Mouse (Mus musculus): Measurements from ENCODE around the gene Cmip.
"Not testable (repeated sequence)": the region's sequence is repeated elsewhere in the genome, so short reads cannot be mapped to it uniquely, and the experiment has no call there.

Cmip gene

DNA sequence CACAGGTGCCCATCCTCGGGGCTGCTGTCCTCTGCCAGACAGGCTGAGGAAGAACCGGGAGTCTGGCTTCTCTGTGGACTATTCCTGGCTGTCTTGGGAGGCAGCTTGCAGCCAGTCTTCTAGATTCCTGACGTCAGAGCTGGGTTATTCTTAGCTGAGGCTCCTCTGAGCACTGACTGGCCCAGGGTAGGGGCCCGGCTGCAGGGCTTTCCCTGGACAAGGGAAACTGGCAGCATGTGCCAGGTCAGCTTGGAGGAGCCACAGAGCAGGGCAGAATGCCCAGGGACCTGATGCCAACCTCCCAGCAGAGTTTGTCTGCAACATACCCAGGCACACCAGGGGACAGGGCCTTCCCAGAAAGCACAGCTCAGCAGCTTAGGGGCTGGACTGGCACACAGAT, 166.2 kb downstream of the Cmip start:
- DNase-seq (ENCODE audit: low spot score): no peak

DNA sequence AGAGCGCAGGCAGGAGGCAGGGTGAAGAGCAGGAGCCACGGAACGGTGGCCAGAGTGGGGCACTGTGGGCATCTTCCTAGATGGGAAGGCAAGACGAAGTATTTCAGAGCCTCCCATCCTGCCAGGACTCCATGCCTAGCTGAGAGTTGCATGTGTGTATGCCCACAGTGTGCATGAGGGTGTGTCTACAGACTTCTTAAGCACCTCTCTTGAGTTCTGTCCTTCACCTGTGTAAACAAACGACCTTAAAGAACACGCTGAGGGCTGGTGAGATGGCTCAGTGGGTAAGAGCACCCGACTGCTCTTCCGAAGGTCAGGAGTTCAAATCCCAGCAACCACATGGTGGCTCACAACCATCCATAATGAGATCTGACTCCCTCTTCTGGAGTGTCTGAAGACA, 171.0 kb downstream of the Cmip start:
- not testable (repeated sequence) for DNase-seq (ENCODE audit: low spot score)

DNA sequence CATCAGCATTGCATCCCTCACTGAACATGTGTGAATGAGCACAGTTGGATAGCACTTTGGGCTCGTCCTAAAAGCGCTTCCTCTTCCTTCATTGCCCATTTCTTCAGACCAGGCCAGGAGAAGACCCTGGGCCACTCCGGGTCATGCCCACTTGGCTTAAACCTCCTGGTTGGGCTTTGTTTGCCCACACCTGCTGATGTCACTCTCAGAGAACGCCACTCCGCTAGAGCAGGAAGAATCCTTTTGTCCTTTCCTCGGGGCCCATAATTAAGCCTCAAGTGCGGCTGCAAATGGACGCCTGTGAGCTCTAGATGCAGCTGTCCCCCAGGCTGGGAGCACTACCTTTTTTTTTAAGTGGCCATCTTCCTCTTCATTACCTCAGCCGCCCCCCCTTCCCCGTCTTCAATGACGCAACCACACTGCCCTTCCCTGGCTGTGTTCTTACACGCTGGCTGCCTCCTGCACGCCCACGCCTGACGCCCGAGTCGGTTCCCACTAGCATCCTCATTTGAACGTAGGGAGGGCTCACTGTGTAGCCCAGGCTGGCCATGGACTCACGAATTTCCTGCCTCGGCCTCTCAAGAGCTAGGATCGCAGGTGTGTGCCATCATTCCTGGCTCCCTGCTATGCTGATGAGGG, 171.8 kb downstream of the Cmip start:
- no peak for DNase-seq (ENCODE audit: low spot score)

DNA sequence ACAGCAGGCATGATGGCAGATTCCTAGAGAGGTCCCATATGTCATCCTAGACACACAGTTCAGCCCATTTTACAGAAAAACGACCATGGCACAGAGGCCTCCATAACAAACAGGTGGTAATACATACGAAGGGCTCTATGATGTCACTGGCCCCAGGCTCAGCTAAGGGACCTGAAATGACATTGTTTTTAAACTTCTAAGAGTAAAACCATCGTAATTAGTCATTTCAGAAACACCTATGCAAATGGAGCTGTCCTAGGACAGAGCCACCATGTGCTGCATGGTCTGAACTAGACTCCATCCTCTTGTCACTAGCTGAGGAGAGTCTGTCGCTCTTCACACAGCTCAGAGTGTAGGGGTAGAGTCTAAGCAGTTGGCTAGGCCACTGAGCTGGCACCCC, 173.8 kb downstream of the Cmip start:
- DNase-seq (ENCODE audit: low spot score): no peak

DNA sequence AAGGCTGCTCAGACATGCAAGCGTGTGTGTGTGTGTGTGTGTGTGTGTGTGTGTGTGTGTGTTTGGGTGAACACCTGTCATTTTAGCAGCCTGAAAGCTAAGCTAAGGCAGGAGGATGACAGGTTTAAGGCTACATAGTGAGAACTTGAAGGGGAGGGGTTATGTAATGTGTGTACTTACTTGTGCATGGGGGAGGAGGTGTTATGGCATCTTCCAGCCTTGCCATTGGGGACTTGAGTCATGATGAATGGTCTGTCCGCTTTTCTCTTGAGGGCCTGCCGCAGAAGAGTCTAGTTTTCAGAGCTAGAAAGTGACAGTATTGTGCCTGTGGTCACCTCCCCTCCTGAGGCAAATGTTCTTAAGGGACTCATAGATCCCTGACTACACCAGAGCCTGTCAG, 174.7 kb downstream of the Cmip start:
- DNase-seq (ENCODE audit: low spot score): no peak

DNA sequence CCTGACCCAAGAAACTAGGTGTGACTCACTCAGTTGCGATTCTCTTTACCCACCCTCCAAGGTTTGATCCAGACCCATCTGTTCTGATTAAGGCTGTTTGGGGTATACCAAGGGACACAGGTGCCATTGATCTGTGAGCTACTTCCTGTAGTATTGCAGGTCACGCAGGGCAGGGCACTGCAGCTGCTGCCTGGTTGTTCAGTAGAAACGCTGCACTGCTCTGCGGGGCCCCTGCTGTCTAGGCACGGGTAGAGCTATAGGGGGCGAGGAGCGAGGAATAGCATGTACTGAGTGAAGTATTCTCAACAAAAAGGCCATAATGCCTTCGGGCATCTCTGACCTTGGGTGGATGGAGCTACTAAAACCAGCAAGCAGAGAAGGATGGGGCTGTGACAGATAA, 175.2 kb downstream of the Cmip start:
- DNase-seq (ENCODE audit: low spot score): no peak

DNA sequence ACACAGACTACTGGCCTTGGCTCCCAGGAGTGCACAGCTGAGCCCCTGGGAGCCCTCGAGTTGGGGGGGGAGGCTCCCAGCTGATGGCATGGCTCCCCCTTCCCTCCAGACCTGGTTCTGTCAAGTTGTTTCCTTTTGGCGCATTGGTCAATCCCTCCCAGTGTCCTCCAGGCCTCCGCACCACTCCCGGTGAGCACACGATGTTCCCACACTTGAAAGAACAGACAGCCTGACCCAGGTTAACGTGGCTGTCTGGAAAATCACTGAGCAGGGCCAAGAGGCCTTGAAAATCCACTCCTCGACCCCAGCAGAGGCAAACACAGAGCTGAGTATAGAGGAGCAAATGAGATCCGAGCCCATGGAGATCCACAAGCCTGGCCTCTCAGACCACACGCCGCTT, 177.1 kb downstream of the Cmip start:
- DNase-seq (ENCODE audit: low spot score): peak; percentile 53

DNA sequence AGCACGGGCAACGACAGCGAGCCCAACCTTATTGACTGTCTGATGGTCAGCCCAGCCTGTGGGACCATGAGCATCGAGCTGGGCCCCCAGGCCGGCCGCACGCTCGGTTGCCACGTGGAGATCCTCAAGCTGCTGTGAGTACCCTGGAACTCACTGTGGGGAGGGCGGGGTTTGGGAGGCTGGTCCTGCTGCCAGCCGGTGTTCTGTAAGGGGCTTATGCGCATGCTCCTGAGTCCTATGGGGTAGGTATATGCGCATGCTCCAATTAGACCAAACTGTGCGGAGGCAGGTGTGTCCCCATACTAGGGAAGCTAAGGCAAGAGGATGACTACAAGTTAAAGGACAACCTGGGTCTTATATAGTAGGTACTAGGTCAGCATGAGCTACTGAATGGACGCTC, 179.9 kb downstream of the Cmip start:
- DNase-seq (ENCODE audit: low spot score): no peak

DNA sequence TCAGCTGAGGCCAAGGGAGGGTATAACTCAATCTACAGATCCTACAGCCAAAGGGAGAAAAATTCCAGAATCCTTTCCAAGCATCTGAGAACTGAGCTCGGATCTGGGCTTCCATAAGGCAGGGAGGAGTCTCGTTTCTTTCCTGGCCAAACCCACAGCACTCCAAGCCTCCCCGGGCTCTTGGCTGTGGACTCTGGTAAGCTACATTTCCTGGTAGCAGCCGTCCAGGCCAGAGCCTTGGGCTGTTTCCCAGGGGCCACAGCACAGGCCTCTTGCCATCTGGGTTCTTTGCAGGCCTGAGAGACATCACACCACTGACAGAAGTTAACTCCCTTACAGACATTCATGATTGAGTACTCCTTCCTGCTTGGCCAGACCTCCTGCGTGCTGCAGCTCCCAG, 180.8 kb downstream of the Cmip start:
- no peak for DNase-seq (ENCODE audit: low spot score)

DNA sequence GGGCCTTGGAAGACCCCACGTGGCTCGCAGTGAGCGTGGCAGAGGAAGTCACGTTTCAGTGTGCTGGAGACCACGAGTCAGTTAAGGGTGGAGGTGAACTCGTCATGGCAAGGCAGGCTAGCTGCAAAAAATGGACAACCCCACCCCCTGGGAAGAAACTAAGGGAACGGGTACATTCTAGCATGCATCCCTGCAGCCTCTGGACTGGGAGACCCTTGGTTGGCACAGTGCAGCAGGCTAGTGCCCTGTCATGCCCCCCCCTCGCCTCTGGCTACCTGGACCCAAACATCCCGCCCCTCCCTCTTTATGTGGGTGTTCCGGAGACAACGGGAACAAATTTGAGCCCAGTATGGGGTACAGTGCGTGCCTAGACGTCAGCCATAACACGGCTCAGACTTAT, 183.5 kb downstream of the Cmip start:
- DNase-seq (ENCODE audit: low spot score): no peak

DNA sequence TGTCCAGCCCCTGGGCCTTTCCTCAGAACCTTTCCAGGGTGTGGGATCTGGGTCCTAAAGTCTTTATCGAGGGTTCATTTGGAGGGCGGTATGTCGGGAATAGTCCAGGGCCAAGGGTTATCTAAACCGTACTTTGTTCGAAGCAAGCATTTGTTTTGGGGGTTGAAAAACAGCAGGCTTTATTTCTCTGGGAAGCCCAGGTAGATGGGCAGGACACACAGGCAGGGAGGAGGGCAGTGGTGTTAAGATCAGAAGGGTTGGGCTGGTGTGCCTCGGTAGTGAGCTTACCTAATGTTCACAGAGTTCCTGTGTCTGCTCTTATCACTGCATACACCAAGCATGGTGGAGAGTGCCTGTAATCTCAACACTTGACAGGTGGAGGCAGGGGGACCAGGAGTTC, 183.9 kb downstream of the Cmip start:
- DNase-seq (ENCODE audit: low spot score): no peak

DNA sequence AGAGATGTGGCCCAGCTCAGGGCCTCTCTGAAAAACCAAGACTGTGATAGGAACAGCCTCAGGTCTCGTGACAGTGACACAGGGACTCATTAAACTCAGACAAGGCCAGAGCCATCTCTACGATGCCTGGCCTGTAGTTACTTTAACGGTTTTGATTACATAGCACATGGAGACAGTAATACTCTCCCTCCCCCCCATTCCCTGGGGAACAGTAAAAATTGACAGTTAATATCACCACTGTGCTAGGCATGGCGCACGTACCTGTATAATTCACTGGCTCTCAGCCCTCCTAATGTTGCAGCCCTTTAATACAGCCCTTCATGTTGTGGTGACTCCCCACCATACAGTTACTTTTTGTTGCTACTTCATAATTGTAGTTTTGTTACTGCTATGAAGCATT, 188.6 kb downstream of the Cmip start:
- DNase-seq (ENCODE audit: low spot score): no peak

DNA sequence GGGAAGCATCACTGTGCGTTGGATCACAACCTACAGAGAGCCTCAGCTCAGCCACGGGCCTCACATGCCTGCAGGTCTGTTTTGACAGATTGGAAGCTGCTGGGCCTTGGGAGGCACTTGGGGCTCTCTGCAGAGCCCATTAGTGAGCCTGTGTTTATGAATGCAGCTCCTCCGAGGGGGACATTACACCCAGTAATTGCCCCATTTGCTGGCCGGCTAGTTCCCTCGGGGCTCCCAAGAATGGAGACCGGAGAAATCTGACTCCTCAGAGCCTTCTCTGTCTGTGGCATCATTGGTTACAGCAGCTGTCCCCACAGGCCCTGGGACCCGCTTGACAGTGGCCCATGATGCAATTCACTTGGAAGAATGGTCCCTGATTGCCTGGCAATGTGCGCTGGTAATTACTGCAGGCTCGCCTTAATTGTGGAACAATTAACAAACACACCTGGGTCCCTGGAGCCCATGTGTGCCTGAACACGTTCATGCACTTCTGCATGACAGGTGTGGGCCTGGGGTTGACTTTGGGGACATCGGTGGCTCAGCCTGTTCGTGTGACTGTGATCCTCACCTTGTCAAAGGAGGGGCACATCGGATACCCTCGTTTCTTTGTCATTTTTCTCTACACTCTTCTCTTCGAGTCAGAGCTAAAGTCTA, 189.6 kb downstream of the Cmip start:
- DNase-seq (ENCODE audit: low spot score): no peak

DNA sequence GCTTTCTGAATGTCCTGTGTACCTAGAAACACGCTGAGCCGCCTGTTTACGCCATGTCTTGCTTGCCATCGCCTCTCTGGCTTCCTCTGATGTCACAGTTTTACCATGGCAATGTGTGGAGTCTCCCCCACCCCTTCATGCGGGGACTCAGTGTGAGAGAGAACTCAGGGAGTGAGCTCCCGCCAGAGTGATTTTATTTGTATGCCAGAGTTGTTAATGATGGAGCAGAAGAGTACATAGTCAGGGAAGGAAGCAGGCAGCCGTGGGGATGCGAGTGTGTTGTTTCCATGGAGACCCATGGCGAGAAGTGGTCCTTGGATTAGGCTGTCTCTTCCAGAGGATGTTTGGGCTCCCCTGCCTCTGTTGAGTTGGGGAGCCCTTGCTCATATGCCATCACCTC, 194.2 kb downstream of the Cmip start:
- no peak for DNase-seq (ENCODE audit: low spot score)

DNA sequence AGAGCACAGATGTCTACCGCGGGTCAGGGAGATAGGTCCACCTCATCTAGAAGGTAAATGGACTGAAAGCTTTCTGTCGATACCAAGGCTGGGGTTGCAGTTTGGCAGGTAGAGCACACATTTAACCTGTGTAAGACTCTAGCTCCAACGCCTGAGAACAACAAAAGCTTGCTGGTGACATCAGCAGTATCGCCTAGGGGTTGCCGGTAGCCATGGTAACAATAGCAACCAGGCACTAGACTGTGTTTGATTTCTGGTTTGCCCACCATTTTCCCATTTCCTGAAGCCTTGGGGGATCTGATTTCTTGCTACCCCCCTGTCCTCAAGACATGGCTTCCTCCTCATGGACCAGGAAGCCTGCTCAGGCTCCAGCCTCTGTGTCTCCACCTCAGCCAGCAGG, 197.1 kb downstream of the Cmip start:
- no peak for DNase-seq (ENCODE audit: low spot score)

DNA sequence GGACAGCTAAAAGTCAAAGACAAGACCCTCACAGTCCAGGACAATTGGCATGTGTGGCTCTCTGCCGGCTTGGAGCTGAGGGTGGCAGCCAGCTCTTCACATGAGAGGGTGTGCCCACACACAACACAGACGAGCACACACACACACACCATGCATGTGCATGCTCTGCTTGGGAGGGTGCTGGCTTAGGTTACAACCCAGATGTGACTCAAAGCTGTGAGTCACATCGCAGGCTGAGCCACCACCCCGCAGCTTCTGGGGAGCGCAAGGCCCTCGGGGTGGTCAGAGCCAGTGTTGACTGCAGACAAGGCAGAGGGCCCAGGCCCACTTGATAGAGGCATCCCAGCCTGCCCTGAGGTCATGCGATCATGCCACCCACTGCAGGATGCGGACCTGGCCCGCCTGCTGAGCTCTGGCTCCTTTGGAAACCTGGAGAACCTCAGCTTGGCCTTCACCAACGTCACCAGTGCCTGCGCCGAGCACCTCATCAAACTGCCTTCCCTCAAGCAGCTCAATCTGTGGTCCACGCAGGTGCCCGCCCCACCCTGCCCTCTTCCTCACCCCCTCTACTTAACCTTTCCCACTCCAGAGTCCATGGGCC, 197.8 kb downstream of the Cmip start:
- no peak for DNase-seq (ENCODE audit: low spot score)

DNA sequence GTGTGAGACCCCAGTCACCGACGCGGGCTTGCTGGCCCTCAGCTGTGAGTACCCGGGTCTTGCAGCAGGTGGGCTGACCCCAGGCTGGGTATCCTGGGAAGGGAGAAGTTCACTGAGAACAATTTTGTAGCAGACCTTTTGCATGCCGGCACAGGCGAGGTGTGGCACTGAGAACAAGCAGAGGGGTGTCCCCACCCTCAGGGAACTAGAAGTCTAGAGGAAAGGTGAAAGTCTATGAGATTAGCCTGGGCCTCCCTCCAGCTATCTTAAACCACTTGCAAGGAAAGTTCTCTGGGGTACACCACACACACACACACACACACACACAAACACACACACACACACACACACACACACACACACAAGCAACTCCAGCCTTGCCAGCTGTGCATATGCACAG, 198.8 kb downstream of the Cmip start:
- DNase-seq (ENCODE audit: low spot score): no peak

DNA sequence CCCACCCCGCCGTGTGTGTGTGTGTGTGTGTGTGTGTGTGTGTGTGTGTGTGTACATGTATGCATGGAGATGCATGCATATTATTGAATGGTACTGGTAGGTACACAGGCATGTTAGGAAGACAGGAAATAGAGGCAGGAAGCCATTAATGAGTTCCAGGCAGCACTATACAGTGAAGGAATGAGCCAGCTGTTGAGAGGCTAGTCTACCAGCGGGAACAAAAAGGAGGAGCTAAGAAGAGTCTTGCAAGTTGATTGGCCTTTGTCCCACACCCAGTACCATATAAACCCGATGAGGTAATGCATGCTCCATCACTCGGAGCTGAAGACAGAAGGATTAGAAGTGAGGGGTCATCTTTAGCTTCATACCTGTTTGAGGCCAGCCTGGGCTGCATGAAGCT, 201.6 kb downstream of the Cmip start:
- DNase-seq (ENCODE audit: low spot score): no peak

DNA sequence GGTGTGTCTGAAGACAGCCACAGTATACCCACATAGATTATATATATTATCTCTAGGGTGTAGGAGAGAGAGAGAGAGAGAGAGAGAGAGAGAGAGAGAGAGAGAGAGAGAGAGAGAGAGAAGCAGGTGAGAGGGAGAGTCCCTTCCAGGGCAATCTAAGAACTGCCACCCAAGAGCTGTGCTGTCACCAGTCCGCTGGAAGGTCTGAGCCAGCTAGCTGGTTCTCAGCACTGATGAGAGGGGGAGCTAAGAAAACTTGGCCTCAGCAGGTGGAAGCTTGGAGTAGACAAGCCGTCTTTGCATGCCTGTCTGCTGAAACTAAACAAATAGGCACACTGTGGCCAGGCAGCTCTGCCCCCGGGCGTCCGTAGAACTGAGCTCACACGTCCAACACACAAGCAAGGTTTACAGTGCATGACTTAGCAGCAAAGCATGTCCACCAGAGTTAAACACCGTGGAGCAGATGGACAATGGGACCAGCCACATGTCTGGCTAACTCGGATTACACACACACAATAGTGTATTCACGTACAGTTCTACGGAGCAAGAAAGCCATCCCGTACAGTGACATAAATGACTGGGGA, 205.9 kb downstream of the Cmip start:
- no peak for DNase-seq (ENCODE audit: low spot score)

DNA sequence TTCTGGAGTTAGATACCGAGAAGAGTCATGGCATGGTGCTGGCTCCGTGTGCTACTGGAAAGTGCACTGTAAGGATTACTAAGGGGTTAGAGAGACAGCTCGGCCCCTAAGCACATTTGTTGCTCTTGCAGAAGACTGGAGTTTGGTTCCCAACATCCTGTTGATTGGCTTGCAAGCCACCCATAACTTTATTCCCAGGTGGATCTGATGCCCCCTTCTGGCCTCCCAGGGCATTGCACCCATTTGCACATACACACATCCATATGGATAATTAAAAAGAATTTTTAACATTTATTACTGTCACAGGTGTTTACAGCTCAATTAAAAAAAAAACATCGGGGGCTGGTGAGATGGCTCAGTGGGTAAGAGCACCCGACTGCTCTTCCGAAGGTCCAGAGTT, 207.7 kb downstream of the Cmip start:
- peak; percentile 64 for DNase-seq (ENCODE audit: low spot score)

DNA sequence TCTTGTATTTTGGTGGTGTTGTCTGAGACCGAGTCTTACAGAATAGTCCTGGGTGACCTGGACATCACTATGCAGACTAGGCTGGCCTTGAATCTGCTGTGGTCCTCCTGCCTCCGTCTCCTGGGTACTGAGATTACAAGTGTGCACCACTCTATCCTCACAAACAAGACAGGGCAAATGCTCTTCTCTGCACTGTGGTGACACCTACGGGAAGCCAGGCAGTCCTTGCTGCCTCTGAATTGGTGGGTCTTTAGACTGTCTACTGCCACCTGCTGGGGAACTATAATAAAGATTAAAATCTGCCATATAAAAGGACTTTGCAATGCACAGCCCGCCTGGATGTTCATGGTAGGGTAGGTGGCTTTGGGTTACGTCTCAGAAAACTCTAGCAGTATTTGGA, 208.4 kb downstream of the Cmip start:
- peak; percentile 70 for DNase-seq (ENCODE audit: low spot score)

DNA sequence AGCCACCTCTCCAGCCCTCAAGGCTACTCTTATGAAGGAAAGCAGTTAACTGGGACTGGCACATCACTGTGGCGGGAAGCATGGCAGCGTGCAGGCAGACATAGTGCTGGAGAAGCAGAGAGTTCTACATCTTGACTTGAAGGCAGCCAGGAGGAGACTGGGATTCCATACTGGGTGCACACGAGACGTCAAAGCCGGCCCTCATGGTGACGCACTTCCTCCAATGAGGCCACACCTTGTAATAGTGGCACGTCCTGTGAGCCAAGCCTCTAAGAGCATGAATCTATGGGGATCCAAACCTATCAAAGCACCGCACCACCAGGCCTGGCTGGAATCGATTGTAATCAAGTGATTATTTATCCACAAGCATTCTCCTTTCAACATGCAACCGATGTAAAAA, 210.6 kb downstream of the Cmip start:
- DNase-seq (ENCODE audit: low spot score): no peak
